Mouse (Mus musculus) adrenal gland, postnatal 14 days (tissue): ENCODE data around the gene Mpst. TPM values are rescaled to one million over a fixed set of nuclear protein-coding genes. Genes with fewer than 3 reads are reported as not detected.

ENCODE experiments used
- total RNA-seq: library from RNA; stranded (reverse); gene quantifications from 2 replicates; pipeline ENCODE4 v1.2.3, GENCODE M21; 2021

Gene Mpst
- total RNA-seq, 1 experiment from 2014 or later = 57.0 TPM

Other genes with a start within 250 kb of the Mpst start
- gene Ift27, start 232.3 kb upstream of the Mpst start, total RNA-seq = 17.2 and 18.4 TPM in 2 replicates
- gene Pvalb, start 200.0 kb upstream of the Mpst start, total RNA-seq = 0.94 TPM in 1 of 2 replicates, not detected in the other
- gene Ncf4, start 161.6 kb upstream of the Mpst start, total RNA-seq = 2.4 and 5.5 TPM in 2 replicates
- gene Csf2rb2, start 100.7 kb upstream of the Mpst start, total RNA-seq = 0.59 and 14.0 TPM in 2 replicates
- gene Csf2rb, start 80.7 kb upstream of the Mpst start, total RNA-seq = 5.9 and 27.2 TPM in 2 replicates
- not detected in 2 replicates for gene Tex33, start 10.5 kb upstream of the Mpst start, total RNA-seq
- 167 and 212 TPM in 2 replicates for gene Tst, start 509 bp upstream of the Mpst start, total RNA-seq
- gene Kctd17, start 22.1 kb downstream of the Mpst start, total RNA-seq = 83.4 and 88.8 TPM in 2 replicates
- gene Tmprss6, start 62.2 kb downstream of the Mpst start, total RNA-seq = 2.9 and 37.6 TPM in 2 replicates
- 0.41 and 4.2 TPM in 2 replicates for gene Il2rb, start 88.9 kb downstream of the Mpst start, total RNA-seq
- gene C1qtnf6, start 125.0 kb downstream of the Mpst start, total RNA-seq = 53.4 and 69.2 TPM in 2 replicates
- 0.56 and 0.98 TPM in 2 replicates for gene Sstr3, start 138.3 kb downstream of the Mpst start, total RNA-seq
- 9.0 and 44.5 TPM in 2 replicates for gene Rac2, start 166.4 kb downstream of the Mpst start, total RNA-seq
- gene Cyth4, start 190.6 kb downstream of the Mpst start, total RNA-seq = 4.6 and 12.8 TPM in 2 replicates